Mouse (Mus musculus) bone marrow, adult 2 months (tissue): Measurements from ENCODE around the gene D630039A03Rik. TPM values are rescaled to one million over a fixed set of nuclear protein-coding genes. Genes with fewer than 3 reads are reported as not detected.

ENCODE experiments used
- H3K27ac ChIP-seq: fragments of 200-500 bp; 2 replicates; pipeline ENCODE4 v1.5.1; 2012; ENCODE audit warnings: low read depth, mild to moderate bottlenecking, control low read depth, inconsistent platforms, low read length; ENCODE audit not compliant: control insufficient read depth, poor library complexity, insufficient read depth
- H3K4me1 ChIP-seq: fragments of 200-500 bp; 2 replicates; pipeline ENCODE4 v1.6.1; 2011; ENCODE audit warnings: low read length; ENCODE audit not compliant: control insufficient read depth, insufficient read depth
- H3K4me3 ChIP-seq: fragments of 200-500 bp; replicated peaks from 2 replicates; pipeline ENCODE3; 2011; ENCODE audit warnings: mild to moderate bottlenecking, low read depth, low read length, control low read depth; ENCODE audit not compliant: control insufficient read depth
- CTCF ChIP-seq: fragments of 200-500 bp; IDR thresholded peaks from 2 replicates; pipeline ENCODE4 v1.5.1; 2011; ENCODE audit warnings: low read length, control low read depth; ENCODE audit not compliant: control insufficient read depth, insufficient read depth
- POLR2A ChIP-seq: fragments of 200-500 bp; IDR thresholded peaks from 2 replicates; pipeline ENCODE4 v1.6.1; 2011; ENCODE audit warnings: low read depth, mild to moderate bottlenecking, control low read depth, low read length, borderline replicate concordance; ENCODE audit not compliant: control insufficient read depth
- WGBS: fragments of 180-500 bp; shearing (Covaris S2); methylation state at CpG from one replicate; pipeline ENCODE4 v1.1.7; 2018; 5-methylcytosine and 5-hydroxymethylcytosine counted together
- polyA plus RNA-seq: library from polyadenylated mRNA; stranded (reverse); fragments of >200 nt; gene quantifications from 2 replicates; pipeline ENCODE4 v1.2.4, GENCODE M21; 2011; ENCODE audit warnings: low replicate concordance; ENCODE audit not compliant: missing spikeins, insufficient read depth, insufficient read length

The D630039A03Rik gene
- polyA plus RNA-seq, 1 experiment: 1.1 TPM

- TF ChIP-seq POLR2A: no peak
- no peak for TF ChIP-seq CTCF
- WGBS: 71% methylated on average over 2 of the region's 2 CpGs
- Histone ChIP-seq H3K4me3 (no peak overlapping the region), H3K27ac (no peak overlapping the region), H3K4me1 (no peaks in the 10 kb centered on the region)
Measured at GRCm38 (mm10) chr4:57906708-57907107, 9.4 kb downstream of the D630039A03Rik start.

GRCm38 (mm10) chr4:57904638-57905037 lies 11.5 kb downstream of the D630039A03Rik start:
- H3K4me1 ChIP-seq: no peaks in the 10 kb centered on the region

GRCm38 (mm10) chr4:57904211-57904610 lies 11.9 kb downstream of the D630039A03Rik start:
- WGBS: 2% methylated on average over 5 of the region's 5 CpGs
- Histone ChIP-seq H3K4me1 (no peaks in the 10 kb centered on the region), H3K4me3 (no peak overlapping the region), H3K27ac (no peak overlapping the region)
- TF ChIP-seq POLR2A: no peak
- TF ChIP-seq CTCF: peak; percentile 91

More at GRCm38 (mm10) chr4:57904638-57905037, 11.5 kb downstream of the D630039A03Rik start:
- WGBS: 35% methylated on average over 9 of the region's 9 CpGs
- no peak overlapping the region for H3K27ac ChIP-seq
- TF ChIP-seq CTCF: no peak
- TF ChIP-seq POLR2A: no peak
- no peak overlapping the region for H3K4me3 ChIP-seq

- TF ChIP-seq POLR2A (no peak), CTCF (no peak)
- no peak overlapping the region for H3K4me3 ChIP-seq
- H3K27ac ChIP-seq: no peak overlapping the region
- 15% methylated on average over 5 of the region's 5 CpGs for WGBS
- no peaks in the 10 kb centered on the region for H3K4me1 ChIP-seq
Measured at GRCm38 (mm10) chr4:57902619-57903018, 13.5 kb downstream of the D630039A03Rik start.

GRCm38 (mm10) chr4:57901210-57901609 lies 14.9 kb downstream of the D630039A03Rik start:
- TF ChIP-seq POLR2A (no peak), CTCF (peak; percentile 80)
- Histone ChIP-seq H3K4me3 (no peak overlapping the region), H3K27ac (no peak overlapping the region), H3K4me1 (no peaks in the 10 kb centered on the region)
- WGBS: under 1% methylated on average over 4 of the region's 4 CpGs

GRCm38 (mm10) chr4:57896631-57897030 lies 19.5 kb downstream of the D630039A03Rik start:
- H3K27ac ChIP-seq: no peak overlapping the region
- WGBS: 53% methylated on average over 3 of the region's 3 CpGs

GRCm38 (mm10) chr4:57895902-57896301 lies 20.2 kb downstream of the D630039A03Rik start:
- WGBS: 71% methylated on average over 6 of the region's 6 CpGs

More at GRCm38 (mm10) chr4:57896631-57897030, 19.5 kb downstream of the D630039A03Rik start:
- no peak overlapping the region for H3K4me3 ChIP-seq
- no peaks in the 10 kb centered on the region for H3K4me1 ChIP-seq
- TF ChIP-seq POLR2A (no peak), CTCF (no peak)

GRCm38 (mm10) chr4:57895140-57895539 lies 21.0 kb downstream of the D630039A03Rik start:
- Histone ChIP-seq H3K4me3 (no peak overlapping the region), H3K4me1 (no peaks in the 10 kb centered on the region), H3K27ac (no peak overlapping the region)
- 76% methylated on average over 5 of the region's 5 CpGs for WGBS
- TF ChIP-seq POLR2A (no peak), CTCF (no peak)

More at GRCm38 (mm10) chr4:57895902-57896301, 20.2 kb downstream of the D630039A03Rik start:
- Histone ChIP-seq H3K4me1 (no peaks in the 10 kb centered on the region), H3K27ac (no peak overlapping the region), H3K4me3 (no peak overlapping the region)
- TF ChIP-seq CTCF (no peak), POLR2A (no peak)

- H3K4me3 ChIP-seq: no peak overlapping the region
- TF ChIP-seq CTCF (no peak), POLR2A (no peak)
- WGBS: 84% methylated on average over 10 of the region's 10 CpGs
- H3K4me1 ChIP-seq: no peaks in the 10 kb centered on the region
- H3K27ac ChIP-seq: no peak overlapping the region
Measured at GRCm38 (mm10) chr4:57892001-57892586, 24.0 kb downstream of the D630039A03Rik start.
